ENCODE assay signal across 15 mouse cellular contexts in the genomic region with DNA sequence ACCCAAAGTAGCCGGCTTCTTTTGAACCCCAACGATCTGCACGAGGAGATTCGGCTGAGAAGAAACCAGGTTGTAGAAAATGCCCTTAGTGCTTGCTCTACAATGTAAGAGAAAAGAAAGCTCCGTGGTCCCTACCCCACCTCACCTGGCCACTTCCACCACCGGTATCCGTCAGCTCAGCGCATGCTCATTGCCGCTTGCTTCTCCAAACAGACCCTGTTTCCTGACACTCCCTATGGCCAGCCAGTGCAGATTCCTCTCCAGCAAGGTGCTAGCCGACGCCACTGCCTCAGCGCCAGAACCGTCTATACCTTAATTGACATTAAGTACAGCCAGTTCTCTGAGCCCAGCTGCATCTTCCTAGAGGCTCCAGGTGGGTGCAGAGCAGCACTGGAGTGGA. TPM values are rescaled to one million over a fixed set of nuclear protein-coding genes. Genes with fewer than 3 reads are reported as not detected.
"Had no signal": no experiment of that assay in that cellular context is flagged by ENCODE, and none has a peak within 500 bp of the region (broad histone marks: within the 10 kb centered on the region; RNA-seq: fewer than 3 reads in every experiment).

No protein-coding gene starts in this region.

- ATAC-seq: lung, postnatal 0 days; midbrain, embryonic 15.5 days had no signal

- H3K27ac ChIP-seq: left cerebral cortex, adult 2 months; limb, embryonic 10.5 days; liver, embryonic 13.5 days; midbrain, embryonic 10.5 days; midbrain, embryonic 15.5 days; neural tube, embryonic 13.5 days; stomach, embryonic 15.5 days had no signal

- H3K9ac ChIP-seq: liver, embryonic 13.5 days; midbrain, embryonic 15.5 days; neural tube, embryonic 13.5 days; stomach, embryonic 15.5 days had no signal

- H3K4me2 ChIP-seq: liver, embryonic 13.5 days; midbrain, embryonic 15.5 days; neural tube, embryonic 13.5 days; stomach, embryonic 15.5 days had no signal

- H3K4me3 ChIP-seq: left cerebral cortex, adult 2 months; limb, embryonic 10.5 days; liver, embryonic 13.5 days; midbrain, embryonic 10.5 days; midbrain, embryonic 15.5 days; neural tube, embryonic 13.5 days; stomach, embryonic 15.5 days had no signal

- H3K27me3 ChIP-seq: midbrain, embryonic 15.5 days; neural tube, embryonic 13.5 days; stomach, embryonic 15.5 days had no signal

- DNase-seq: liver, embryonic 13.5 days; lung, adult 2 months; lung, postnatal 4 days; retina, postnatal 1 day; right cerebral cortex, postnatal 4 days; thymus, postnatal 14 days had no signal

- H3K36me3 ChIP-seq: limb, embryonic 10.5 days; liver, embryonic 13.5 days; midbrain, embryonic 10.5 days; midbrain, embryonic 15.5 days; neural tube, embryonic 13.5 days; stomach, embryonic 15.5 days had no signal

- H3K4me1 ChIP-seq: midbrain, embryonic 15.5 days; neural tube, embryonic 13.5 days; stomach, embryonic 15.5 days had no signal

- H3K9me3 ChIP-seq: limb, embryonic 10.5 days; liver, embryonic 13.5 days; midbrain, embryonic 10.5 days; midbrain, embryonic 15.5 days; neural tube, embryonic 13.5 days; stomach, embryonic 15.5 days had no signal

RNA-seq across cellular contexts. Expression of gene Il22ra1, which starts 24.5 kb away (rescaled TPM):
- total RNA-seq: megakaryocyte, adult 5-6 weeks had no signal
- polyA plus RNA-seq: kidney, embryonic 14.5 days; limb, embryonic 10.5 days; lung, postnatal 0 days; midbrain, embryonic 10.5 days; midbrain, embryonic 15.5 days; neural tube, embryonic 13.5 days had no signal

RNA-seq across cellular contexts. Expression of gene Myom3, which starts 56.0 kb away (rescaled TPM):
- total RNA-seq: megakaryocyte, adult 5-6 weeks had no signal
